Mouse (Mus musculus) intestine, embryonic 16.5 days (tissue): ENCODE data around the gene Jade1. TPM values are rescaled to one million over a fixed set of nuclear protein-coding genes. Genes with fewer than 3 reads are reported as not detected.
A peak's percentile ranks its signal among the peaks of the same experiment; 100 is the strongest.

Experiments used
- ATAC-seq: fragments of 200-750 bp; cut with Nextera tagmentation; 2 replicates; pipeline ENCODE4 v1.8.0; 2017; ENCODE audit warnings: moderate TSS enrichment, moderate library complexity
- H3K27ac ChIP-seq: fragments of 300-500 bp; sonication (generic); 2 replicates; pipeline ENCODE4 v1.5.1; 2014; ENCODE audit warnings: mild to moderate bottlenecking, low read length
- H3K27me3 ChIP-seq: fragments of 300-500 bp; sonication (generic); replicated peaks from 2 replicates; pipeline ENCODE4 v1.6.1; 2014; ENCODE audit warnings: low read length, control low read depth, mixed read lengths; ENCODE audit not compliant: control insufficient read depth, insufficient read depth
- H3K36me3 ChIP-seq: fragments of 300-500 bp; sonication (generic); 2 replicates; pipeline ENCODE4 v1.6.1; 2014; ENCODE audit warnings: low read length, control low read depth; ENCODE audit not compliant: control insufficient read depth, insufficient read depth
- H3K4me1 ChIP-seq: fragments of 300-500 bp; sonication (generic); 2 replicates; pipeline ENCODE4 v1.6.1; 2014; ENCODE audit warnings: low read length, control low read depth, mixed read lengths; ENCODE audit not compliant: control insufficient read depth, insufficient read depth
- H3K4me2 ChIP-seq: fragments of 300-500 bp; sonication (generic); 2 replicates; pipeline ENCODE4 v1.6.1; 2014; ENCODE audit warnings: low read depth, low read length, control low read depth
- H3K4me3 ChIP-seq: fragments of 300-500 bp; sonication (generic); 2 replicates; pipeline ENCODE4 v1.5.1; 2014; ENCODE audit warnings: mild to moderate bottlenecking, low read length
- H3K9ac ChIP-seq: fragments of 300-500 bp; sonication (generic); 2 replicates; pipeline ENCODE4 v1.6.1; 2014; ENCODE audit warnings: low read depth, low read length
- H3K9me3 ChIP-seq: fragments of 300-500 bp; sonication (generic); 2 replicates; pipeline ENCODE4 v1.6.1; 2016; ENCODE audit warnings: low read length, control low read depth; ENCODE audit not compliant: control insufficient read depth
- WGBS: fragments of 180-500 bp; shearing (Covaris S2); extraction: QIAGEN DNeasy Blood & Tissue Kit; methylation state at CpG from one replicate; pipeline ENCODE4 v1.1.7; 2014; 5-methylcytosine and 5-hydroxymethylcytosine counted together
- polyA plus RNA-seq: library from polyadenylated mRNA; unstranded; fragments of >200 nt; fragmentation: Nextera tagmentation; extraction: Ambion mirVana; gene quantifications from 2 replicates; pipeline ENCODE4 v1.2.1, GENCODE M21; 2015

Jade1 gene
- polyA plus RNA-seq, 1 experiment from 2014 or later, result 14.8 TPM

- Histone ChIP-seq H3K4me1 (0 out of 2 replicates have a peak, but pooled peaks cover 3% of the 10 kb centered on the region), H3K36me3 (peaks cover 3% of the 10 kb centered on the region), H3K9ac (no peak overlapping the region), H3K9me3 (no peaks in the 10 kb centered on the region), H3K4me3 (no peak overlapping the region), H3K27ac (no peak overlapping the region), H3K27me3 (no peaks in the 10 kb centered on the region), H3K4me2 (no peak overlapping the region)
- no peak for ATAC-seq
- 91% methylated on average over 8 of the region's 8 CpGs for WGBS
These were observed 41.5 kb downstream of the Jade1 start for GRCm38 (mm10) chr3:41597036-41597435.

GRCm38 (mm10) chr3:41598412-41598811, 42.9 kb downstream of the Jade1 start:
- Histone ChIP-seq H3K4me3 (no peak overlapping the region), H3K9ac (no peak overlapping the region), H3K9me3 (no peaks in the 10 kb centered on the region), H3K27ac (no peak overlapping the region), H3K27me3 (no peaks in the 10 kb centered on the region), H3K4me2 (no peak overlapping the region), H3K4me1 (peaks cover 3% of the 10 kb centered on the region; the same call in 1 of the 2 replicates), H3K36me3 (peaks cover 3% of the 10 kb centered on the region)
- 82% methylated on average over 9 of the region's 9 CpGs for WGBS
- no peak for ATAC-seq

GRCm38 (mm10) chr3:41599226-41599625, 43.7 kb downstream of the Jade1 start:
- Histone ChIP-seq H3K4me2 (no peak overlapping the region), H3K4me3 (no peak overlapping the region), H3K9ac (no peak overlapping the region), H3K4me1 (peaks cover 3% of the 10 kb centered on the region; the same call in 1 of the 2 replicates), H3K36me3 (peaks cover 3% of the 10 kb centered on the region), H3K27me3 (no peaks in the 10 kb centered on the region), H3K9me3 (no peaks in the 10 kb centered on the region), H3K27ac (no peak overlapping the region)
- WGBS, result 92% methylated on average over 10 of the region's 10 CpGs
- ATAC-seq, result no peak

GRCm38 (mm10) chr3:41599806-41600589, 44.5 kb downstream of the Jade1 start:
- peak; percentile 39 for ATAC-seq
- Histone ChIP-seq H3K4me2 (no peak overlapping the region), H3K36me3 (peaks cover 9% of the 10 kb centered on the region)

GRCm38 (mm10) chr3:41601226-41602020, 45.9 kb downstream of the Jade1 start:
- WGBS, result 79% methylated on average over 9 of the region's 9 CpGs

More at GRCm38 (mm10) chr3:41599806-41600589, 44.5 kb downstream of the Jade1 start:
- Histone ChIP-seq H3K9me3 (no peaks in the 10 kb centered on the region), H3K4me1 (no peaks in the 10 kb centered on the region; the same call in 1 of the 2 replicates), H3K27ac (no peak overlapping the region), H3K27me3 (no peaks in the 10 kb centered on the region), H3K9ac (no peak overlapping the region), H3K4me3 (no peak overlapping the region)
- 89% methylated on average over 14 of the region's 14 CpGs for WGBS

GRCm38 (mm10) chr3:41602933-41603332, 47.4 kb downstream of the Jade1 start:
- no peak overlapping the region; the same call in 1 of the 2 replicates for H3K27ac ChIP-seq
- 51% methylated on average over 10 of the region's 10 CpGs for WGBS
- H3K4me1 ChIP-seq, result no peaks in the 10 kb centered on the region; the same call in 1 of the 2 replicates
- H3K4me2 ChIP-seq, result no peak overlapping the region
- no peaks in the 10 kb centered on the region for H3K27me3 ChIP-seq
- no peak overlapping the region for H3K4me3 ChIP-seq
- no peaks in the 10 kb centered on the region for H3K9me3 ChIP-seq
- ATAC-seq, result no peak
- peaks cover 14% of the 10 kb centered on the region; the same call in 1 of the 2 replicates for H3K36me3 ChIP-seq
- peak overlapping the region; percentile 5; the same call in 1 of the 2 replicates for H3K9ac ChIP-seq

More at GRCm38 (mm10) chr3:41601226-41602020, 45.9 kb downstream of the Jade1 start:
- no peaks in the 10 kb centered on the region for H3K9me3 ChIP-seq
- H3K4me3 ChIP-seq, result no peak overlapping the region
- no peaks in the 10 kb centered on the region; the same call in 1 of the 2 replicates for H3K4me1 ChIP-seq
- H3K9ac ChIP-seq, result no peak overlapping the region
- no peaks in the 10 kb centered on the region for H3K27me3 ChIP-seq
- no peak for ATAC-seq
- H3K27ac ChIP-seq, result 0 out of 2 replicates have a peak overlapping the region, but pooled peaks have one; percentile 15
- peaks cover 14% of the 10 kb centered on the region for H3K36me3 ChIP-seq
- no peak overlapping the region for H3K4me2 ChIP-seq

- no peaks in the 10 kb centered on the region for H3K9me3 ChIP-seq
- ATAC-seq, result no peak
- H3K4me1 ChIP-seq, result no peaks in the 10 kb centered on the region; the same call in 1 of the 2 replicates
- H3K36me3 ChIP-seq, result peaks cover 13% of the 10 kb centered on the region; the same call in 1 of the 2 replicates
- no peak overlapping the region for H3K27ac ChIP-seq
- H3K4me3 ChIP-seq, result no peak overlapping the region
- H3K4me2 ChIP-seq, result no peak overlapping the region
- H3K27me3 ChIP-seq, result no peaks in the 10 kb centered on the region
- H3K9ac ChIP-seq, result peak overlapping the region; percentile 5; the same call in 1 of the 2 replicates
- 66% methylated on average over 5 of the region's 5 CpGs for WGBS
These were observed 48.0 kb downstream of the Jade1 start for GRCm38 (mm10) chr3:41603470-41604019.

- WGBS, result 82% methylated on average over 12 of the region's 12 CpGs
- Histone ChIP-seq H3K4me3 (no peak overlapping the region), H3K4me2 (no peak overlapping the region), H3K9ac (no peak overlapping the region), H3K9me3 (no peaks in the 10 kb centered on the region), H3K36me3 (peaks cover 13% of the 10 kb centered on the region; the same call in 1 of the 2 replicates), H3K27ac (no peak overlapping the region), H3K4me1 (no peaks in the 10 kb centered on the region; the same call in 1 of the 2 replicates), H3K27me3 (no peaks in the 10 kb centered on the region)
- ATAC-seq, result no peak
These were observed 49.2 kb downstream of the Jade1 start for GRCm38 (mm10) chr3:41604629-41605321.
